Mouse (Mus musculus) liver, embryonic 12.5 days (tissue): ENCODE data around the gene Abt1. TPM values are rescaled to one million over a fixed set of nuclear protein-coding genes. Genes with fewer than 3 reads are reported as not detected.
A peak's percentile ranks its signal among the peaks of the same experiment; 100 is the strongest.

Experiments
- ATAC-seq: fragments of 200-750 bp; cut with Nextera tagmentation; 2 replicates; pipeline ENCODE4 v1.8.0; 2017; ENCODE audit warnings: moderate number of reproducible peaks, mild to moderate bottlenecking, moderate library complexity
- H3K27ac ChIP-seq: fragments of 300-500 bp; sonication (generic); 2 replicates; pipeline ENCODE4 v1.5.1; 2016; ENCODE audit warnings: mild to moderate bottlenecking
- H3K27me3 ChIP-seq: fragments of 300-500 bp; sonication (generic); replicated peaks from 2 replicates; pipeline ENCODE4 v1.6.1; 2016; ENCODE audit warnings: mild to moderate bottlenecking, moderate library complexity
- H3K36me3 ChIP-seq: fragments of 300-500 bp; sonication (generic); 2 replicates; pipeline ENCODE4 v1.6.1; 2016; ENCODE audit warnings: mild to moderate bottlenecking, moderate library complexity
- H3K4me1 ChIP-seq: fragments of 300-500 bp; sonication (generic); 2 replicates; pipeline ENCODE4 v1.6.1; 2016
- H3K4me2 ChIP-seq: fragments of 300-500 bp; sonication (generic); 2 replicates; pipeline ENCODE4 v1.6.1; 2016; ENCODE audit warnings: mild to moderate bottlenecking, moderate library complexity
- H3K4me3 ChIP-seq: fragments of 300-500 bp; sonication (generic); 2 replicates; pipeline ENCODE4 v1.5.1; 2016; ENCODE audit warnings: mild to moderate bottlenecking, moderate library complexity
- H3K9ac ChIP-seq: fragments of 300-500 bp; sonication (generic); 2 replicates; pipeline ENCODE4 v1.6.1; 2016; ENCODE audit warnings: mild to moderate bottlenecking, moderate library complexity
- H3K9me3 ChIP-seq: fragments of 300-500 bp; sonication (generic); replicated peaks from 2 replicates; pipeline ENCODE4 v1.6.1; 2016; ENCODE audit warnings: mild to moderate bottlenecking, moderate library complexity
- WGBS: fragments of 180-500 bp; shearing (Covaris S2); methylation state at CpG from one replicate; pipeline ENCODE4 v1.1.7; 2016; ENCODE audit not compliant: insufficient replicate concordance; 5-methylcytosine and 5-hydroxymethylcytosine counted together
- polyA plus RNA-seq: library from polyadenylated mRNA; unstranded; fragments of >200 nt; fragmentation: Nextera tagmentation; extraction: Ambion mirVana; gene quantifications from 2 replicates; pipeline ENCODE4 v1.2.1, GENCODE M21; 2016

Gene Abt1
- polyA plus RNA-seq, 1 experiment from 2014 or later, result 9.6 TPM

DNA sequence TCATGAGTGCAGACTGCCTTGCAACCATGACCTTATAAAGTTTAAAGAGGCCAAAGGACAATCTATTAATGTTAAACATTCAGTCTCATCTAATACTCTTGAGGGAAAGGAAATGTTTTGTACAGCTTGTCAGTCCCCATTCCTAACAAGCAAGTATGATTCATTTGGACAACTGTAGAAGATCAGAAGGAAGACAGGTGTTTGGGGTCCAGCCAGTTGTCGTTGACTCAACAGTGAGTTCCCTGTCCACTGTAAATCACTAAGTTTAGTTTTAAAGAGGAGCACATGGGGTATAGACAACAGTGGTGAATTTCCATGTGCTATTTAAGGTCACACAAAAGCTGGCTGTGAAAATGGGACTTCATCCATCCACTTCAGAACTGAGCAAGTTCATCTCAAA is 51.2 kb downstream of the Abt1 start:
- Histone ChIP-seq H3K9ac (no peak overlapping the region), H3K36me3 (peaks cover under 1% of the 10 kb centered on the region; the same call in 1 of the 2 replicates), H3K4me3 (no peak overlapping the region), H3K4me1 (peaks cover 17% of the 10 kb centered on the region), H3K4me2 (no peak overlapping the region), H3K9me3 (no peaks in the 10 kb centered on the region), H3K27ac (no peak overlapping the region), H3K27me3 (no peaks in the 10 kb centered on the region)
- no peak for ATAC-seq
- WGBS, result 78% methylated on average over 1 of the region's 1 CpGs

DNA sequence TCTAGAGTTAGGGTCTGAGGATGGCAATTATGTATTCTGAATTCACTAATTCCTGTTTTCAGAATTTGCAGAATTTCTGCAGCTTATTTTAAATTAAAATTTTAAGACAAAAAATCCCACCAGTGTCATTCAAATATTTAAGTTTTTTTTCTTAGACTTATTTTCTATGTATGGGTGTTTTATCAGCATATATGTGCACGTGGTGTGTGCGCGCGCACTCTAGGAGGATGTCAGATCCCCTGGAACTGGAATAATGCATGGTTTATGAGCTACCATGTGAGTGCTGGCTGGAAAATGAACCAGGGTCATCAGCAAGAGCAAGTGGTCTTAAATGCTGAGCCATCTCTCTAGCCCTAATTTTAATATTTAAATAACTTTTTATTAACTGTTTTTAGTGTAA is 53.6 kb downstream of the Abt1 start:
- no peak for ATAC-seq
- peaks cover 38% of the 10 kb centered on the region for H3K4me1 ChIP-seq
- peaks cover 9% of the 10 kb centered on the region; the same call in 1 of the 2 replicates for H3K36me3 ChIP-seq
- H3K27me3 ChIP-seq, result no peaks in the 10 kb centered on the region
- peak overlapping the region; percentile 72 for H3K9ac ChIP-seq
- peak overlapping the region; percentile 87 for H3K4me2 ChIP-seq
- WGBS, result 86% methylated on average over 4 of the region's 4 CpGs
- H3K4me3 ChIP-seq, result peak overlapping the region; percentile 79
- H3K27ac ChIP-seq, result no peak overlapping the region
- H3K9me3 ChIP-seq, result no peaks in the 10 kb centered on the region

DNA sequence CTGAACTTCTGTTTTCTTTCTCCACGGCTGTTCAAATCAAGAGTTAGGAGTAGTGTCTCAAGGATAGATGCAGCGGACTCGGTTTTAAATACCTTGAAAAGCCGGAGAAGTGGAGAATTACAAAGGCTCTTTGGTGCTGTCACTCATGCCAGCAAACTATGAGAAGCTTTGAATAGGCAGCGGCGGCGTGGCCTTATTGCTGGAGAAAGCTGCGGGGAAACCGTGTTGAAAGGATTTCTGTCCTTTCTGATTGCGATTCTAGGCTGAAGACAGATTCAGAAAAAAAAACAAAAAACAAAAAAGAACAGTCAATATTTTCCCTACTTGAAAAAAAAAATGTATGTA is 54.3 kb downstream of the Abt1 start:
- no peaks in the 10 kb centered on the region for H3K9me3 ChIP-seq
- H3K4me3 ChIP-seq, result peak overlapping the region; percentile 79
- H3K4me2 ChIP-seq, result peak overlapping the region; percentile 87
- ATAC-seq, result peak; percentile 38
- H3K27ac ChIP-seq, result peak overlapping the region; percentile 89
- peaks cover 44% of the 10 kb centered on the region for H3K4me1 ChIP-seq
- H3K9ac ChIP-seq, result peak overlapping the region; percentile 72
- H3K27me3 ChIP-seq, result no peaks in the 10 kb centered on the region
- H3K36me3 ChIP-seq, result peaks cover 9% of the 10 kb centered on the region; the same call in 1 of the 2 replicates
- WGBS, result under 1% methylated on average over 10 of the region's 10 CpGs

DNA sequence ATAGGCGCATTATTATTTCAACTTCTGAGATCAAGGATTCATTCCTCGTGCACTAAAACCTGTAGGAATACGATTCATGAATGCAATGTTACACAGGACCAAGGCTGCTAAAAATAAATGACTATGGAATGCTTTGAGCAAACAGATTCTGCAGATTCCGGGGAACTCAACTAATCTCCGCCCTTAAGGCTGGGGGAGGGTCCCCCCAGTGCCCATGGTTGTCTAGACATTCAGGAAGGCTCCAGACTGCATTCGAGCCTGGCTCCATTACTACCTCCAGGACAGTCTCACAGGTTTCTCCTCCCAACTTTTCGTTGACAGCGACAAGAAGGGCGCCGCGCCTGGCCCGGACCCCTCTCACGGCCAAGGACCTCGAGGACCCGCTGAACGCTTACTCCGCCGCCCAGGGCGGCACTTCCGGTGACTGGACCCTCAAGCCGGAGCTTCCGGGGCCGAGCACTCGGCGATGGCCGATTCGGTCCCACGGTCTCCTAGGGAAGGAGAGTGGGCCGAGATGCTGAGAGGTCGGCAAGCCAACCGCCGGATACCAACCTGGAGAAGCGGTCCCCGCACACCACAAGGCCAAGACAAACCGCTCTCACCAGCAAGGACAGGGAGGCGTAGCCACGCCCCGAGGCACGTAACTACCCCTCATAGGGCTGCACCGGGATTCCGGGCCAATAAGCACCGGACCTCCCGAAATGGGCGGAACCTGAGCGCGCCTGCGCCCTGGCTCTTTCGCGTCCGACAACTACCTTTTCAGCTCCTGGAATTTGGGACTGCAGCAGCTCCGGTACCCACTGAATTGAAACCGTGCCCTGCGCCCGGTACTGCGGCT is 54.9 kb downstream of the Abt1 start, which contains the start of gene Zfp322a:
Gene Zfp322a (minus strand): TSS at position 626 of the 838 bp plus-strand sequence.
- ATAC-seq, result peak; percentile 100
- H3K27ac ChIP-seq, result peak within 1 kb of the TSS; percentile 89
- H3K36me3 ChIP-seq, result peaks cover 9% of the 10 kb centered on the region; the same call in 1 of the 2 replicates
- under 1% methylated on average over 55 of the region's 55 CpGs for WGBS
- H3K4me2 ChIP-seq, result peak within 1 kb of the TSS; percentile 87
- H3K4me3 ChIP-seq, result peak within 1 kb of the TSS; percentile 79
- peaks cover 49% of the 10 kb centered on the region for H3K4me1 ChIP-seq
- H3K27me3 ChIP-seq, result no peaks in the 10 kb centered on the region
- no peaks in the 10 kb centered on the region for H3K9me3 ChIP-seq
- H3K9ac ChIP-seq, result peak within 1 kb of the TSS; percentile 88

Other genes starting within 250 kb of the Abt1 start
- gene Vmn1r220, start 235.9 kb downstream of the Abt1 start, polyA plus RNA-seq, result not detected in 2 replicates
- not detected in 2 replicates for gene Vmn1r221, start 209.7 kb downstream of the Abt1 start, polyA plus RNA-seq
- not detected in 2 replicates for gene Vmn1r222, start 187.9 kb downstream of the Abt1 start, polyA plus RNA-seq
- not detected in 2 replicates for gene Vmn1r223, start 176.7 kb downstream of the Abt1 start, polyA plus RNA-seq
- gene Zfp322a, start 54.7 kb downstream of the Abt1 start, polyA plus RNA-seq, result 19.5 and 21.6 TPM in 2 replicates
- 1.9 and 2.5 TPM in 2 replicates for gene Btn1a1, start 42.0 kb upstream of the Abt1 start, polyA plus RNA-seq
- gene Btn2a2, start 65.0 kb upstream of the Abt1 start, polyA plus RNA-seq, result 0.07 TPM in 1 of 2 replicates, not detected in the other
- gene Hist1h4h, start 107.2 kb upstream of the Abt1 start, polyA plus RNA-seq, result 4.4 and 4.7 TPM in 2 replicates
- gene Hist1h2af, start 110.0 kb upstream of the Abt1 start, polyA plus RNA-seq, result 7.8 and 13.9 TPM in 2 replicates
- gene Hist1h3g, start 111.6 kb upstream of the Abt1 start, polyA plus RNA-seq, result 12.9 and 16.3 TPM in 2 replicates
- 1.4 and 1.5 TPM in 2 replicates for gene Hist1h2bh, start 119.5 kb upstream of the Abt1 start, polyA plus RNA-seq
- gene Hist1h3f, start 120.2 kb upstream of the Abt1 start, polyA plus RNA-seq, result 1.3 and 1.6 TPM in 2 replicates
- 1.1 and 1.6 TPM in 2 replicates for gene Hist1h4f, start 127.8 kb upstream of the Abt1 start, polyA plus RNA-seq
- gene Hist1h1d, start 129.4 kb upstream of the Abt1 start, polyA plus RNA-seq, result 0.89 and 0.93 TPM in 2 replicates
- gene Hist1h3e, start 138.5 kb upstream of the Abt1 start, polyA plus RNA-seq, result 4.9 and 6.2 TPM in 2 replicates
- gene Hist1h2ae, start 147.4 kb upstream of the Abt1 start, polyA plus RNA-seq, result 106 and 109 TPM in 2 replicates
- gene Hist1h2bg, start 147.5 kb upstream of the Abt1 start, polyA plus RNA-seq, result 10.7 and 14.4 TPM in 2 replicates
- gene Hist1h2bf, start 150.3 kb upstream of the Abt1 start, polyA plus RNA-seq, result 7.1 and 9.9 TPM in 2 replicates
- gene Hist1h2ad, start 150.5 kb upstream of the Abt1 start, polyA plus RNA-seq, result 1.2 and 3.1 TPM in 2 replicates
- 5.3 and 6.2 TPM in 2 replicates for gene Hist1h3d, start 151.9 kb upstream of the Abt1 start, polyA plus RNA-seq
- gene Hist1h4d, start 157.7 kb upstream of the Abt1 start, polyA plus RNA-seq, result 128 and 134 TPM in 2 replicates
- gene Hist1h2be, start 197.3 kb upstream of the Abt1 start, polyA plus RNA-seq, result 2.1 and 2.2 TPM in 2 replicates
- 26.5 and 27.9 TPM in 2 replicates for gene Hist1h1e, start 198.7 kb upstream of the Abt1 start, polyA plus RNA-seq